Mouse (Mus musculus) mature B cell (primary cell): ENCODE results near the gene Arl3.

Experiments used
- in situ Hi-C: fragments of 300-500 bp; cut with MboI; formaldehyde crosslinking; loops from 2 replicates; pipeline ENCODE4 v1.14.3; 2019

Arl3 gene

DNA sequence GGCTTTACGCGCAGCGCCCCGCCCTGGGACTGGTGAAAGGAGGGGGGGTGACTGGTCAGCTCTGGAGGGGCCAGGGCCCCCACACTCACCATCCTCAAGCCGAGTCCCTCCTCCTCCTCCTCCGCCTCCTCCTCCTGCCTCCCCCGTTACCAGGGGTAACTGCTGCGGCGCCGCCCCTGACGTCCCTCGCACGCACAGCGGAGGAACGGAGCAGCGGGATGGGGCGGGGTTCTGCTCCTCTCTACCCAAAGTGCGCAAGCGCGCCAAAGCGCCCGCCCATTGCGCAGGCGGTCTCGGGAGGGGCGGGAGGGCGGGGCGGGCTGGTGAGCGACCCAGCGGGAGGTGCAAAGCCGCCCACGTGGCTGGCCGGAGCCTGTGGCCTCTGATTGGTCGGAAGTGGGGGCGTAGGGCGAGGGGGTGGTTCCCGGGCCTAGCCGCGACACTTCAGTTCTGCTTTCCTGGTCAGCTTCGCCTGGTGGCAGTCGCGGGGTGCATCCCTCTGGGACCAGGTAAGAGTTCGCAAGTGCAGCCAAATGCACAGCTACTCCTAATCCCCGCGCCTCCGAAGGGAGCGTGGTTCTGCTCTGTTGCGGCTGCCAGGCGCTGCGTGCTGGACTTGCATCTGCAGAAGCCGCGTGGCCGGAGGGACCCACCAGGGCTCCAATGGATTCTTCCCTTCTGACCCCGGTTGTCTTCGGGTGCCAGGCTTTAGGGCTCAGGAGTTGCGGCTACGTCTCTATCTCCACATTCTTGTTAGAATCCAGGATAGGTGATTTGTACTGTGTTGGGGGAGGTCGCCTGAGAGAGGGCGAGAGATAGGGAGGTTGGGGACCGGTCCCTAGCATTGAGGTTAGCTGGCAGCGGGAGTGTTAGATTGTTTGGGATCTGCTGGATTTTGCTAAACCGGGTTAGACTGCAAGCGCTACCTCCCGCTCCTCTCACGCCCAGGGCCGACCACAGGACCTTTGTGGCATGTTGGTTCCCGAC, at the start of gene Arl3, which contains the start of gene Sfxn2:
Arl3 (minus strand) TSS at position 248 of the 987 bp plus-strand sequence.
Sfxn2 (plus strand) TSS at position 415 of the 987 bp plus-strand sequence.
- in situ Hi-C loops: no loop called here

DNA sequence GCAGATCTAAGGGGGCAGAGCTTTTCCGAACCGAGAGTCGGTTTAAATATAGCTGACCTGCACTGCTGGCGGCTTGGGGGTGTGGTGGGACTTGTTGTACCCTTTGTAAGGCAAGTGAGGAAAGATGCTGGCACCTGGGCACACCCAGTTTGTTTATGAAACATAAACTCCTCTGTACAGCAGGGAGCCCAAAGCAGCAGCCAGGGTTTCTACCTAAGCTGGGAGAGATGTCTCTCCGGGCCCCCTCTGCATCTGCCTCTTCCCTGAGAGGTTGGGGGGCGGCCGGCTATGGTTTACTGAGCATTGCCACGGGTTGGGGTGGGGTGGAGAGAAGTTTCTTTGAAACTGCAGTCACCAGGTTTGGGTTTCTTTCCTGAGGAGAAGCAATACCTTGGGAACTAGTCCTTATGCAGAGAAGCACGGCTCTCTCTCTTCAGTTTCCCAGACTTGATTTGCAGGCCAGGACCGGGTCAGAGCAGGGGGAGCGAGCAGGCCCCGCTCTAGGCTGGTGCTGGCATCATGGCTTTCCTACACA, 49.7 kb upstream of the Arl3 start:
- in situ Hi-C loops: no loop called here

GRCm38 (mm10) chr19:46621236-46622183, 48.5 kb upstream of the Arl3 start:
- in situ Hi-C loops: no loop called here

- in situ Hi-C loops: no loop called here
Measured at GRCm38 (mm10) chr19:46620016-46620808, 47.2 kb upstream of the Arl3 start.

GRCm38 (mm10) chr19:46619518-46619917, 46.5 kb upstream of the Arl3 start:
- in situ Hi-C loops: no loop called here

DNA sequence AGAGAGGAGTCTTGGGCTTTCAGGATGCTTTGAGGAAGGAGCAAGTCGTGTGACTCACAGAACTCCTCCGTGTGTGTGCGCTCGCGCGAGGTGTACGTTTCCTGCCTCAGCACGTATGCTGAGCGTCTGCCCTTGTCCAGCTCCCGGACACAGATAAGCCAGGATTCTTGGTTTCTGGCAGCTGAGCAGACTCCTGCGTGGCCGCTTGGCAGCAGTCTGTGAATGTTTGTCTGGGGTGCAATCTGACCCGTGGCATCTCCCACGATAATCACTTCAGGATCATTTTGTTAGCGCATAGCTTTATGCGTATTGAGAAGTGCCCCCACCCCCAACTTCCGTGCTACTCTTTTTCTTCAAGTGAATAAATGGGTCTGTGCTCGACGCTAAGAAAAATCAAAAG, 46.0 kb upstream of the Arl3 start:
- in situ Hi-C loops: no loop called here

DNA sequence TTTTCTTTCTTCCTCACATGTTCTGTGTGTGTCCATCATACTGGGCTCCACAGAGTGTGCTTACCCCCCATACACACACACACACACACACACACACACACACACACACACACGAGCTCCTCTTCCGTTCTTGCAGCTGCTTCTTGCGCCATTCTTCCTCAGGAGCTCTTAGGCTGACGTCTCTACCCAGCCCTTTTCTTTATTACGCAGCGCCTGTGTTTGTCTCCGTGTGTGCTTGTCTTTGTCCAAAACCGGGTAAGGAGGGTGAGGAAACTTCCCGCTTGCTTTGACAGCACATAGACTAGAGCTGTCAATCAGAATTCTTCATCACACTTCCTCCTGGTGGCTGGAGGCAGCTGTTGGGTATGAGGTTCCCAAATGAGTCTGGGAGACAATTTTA, 45.3 kb upstream of the Arl3 start:
- in situ Hi-C loops: no loop called here

GRCm38 (mm10) chr19:46617361-46617760, 44.4 kb upstream of the Arl3 start:
- in situ Hi-C loops: no loop called here

DNA sequence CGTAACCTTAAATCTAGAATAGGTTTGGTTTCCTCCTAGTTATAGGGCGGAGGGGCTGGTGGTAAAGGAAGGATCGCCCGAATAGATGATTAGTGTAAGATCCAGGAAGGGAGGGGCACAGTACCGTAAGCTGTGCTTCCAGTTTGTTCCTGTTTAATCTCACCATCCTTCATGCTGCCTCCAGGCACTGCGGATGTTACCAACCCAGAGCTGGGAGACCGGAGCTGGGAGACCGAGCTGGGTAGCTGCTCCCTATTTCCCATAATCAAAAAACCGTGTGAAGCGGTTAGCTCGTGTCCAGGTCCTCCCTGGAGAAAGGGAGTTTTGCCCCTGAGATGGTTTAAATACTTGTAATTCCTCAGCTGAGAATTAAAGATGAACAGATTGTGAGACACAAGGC, 43.4 kb upstream of the Arl3 start:
- in situ Hi-C loops: no loop called here

DNA sequence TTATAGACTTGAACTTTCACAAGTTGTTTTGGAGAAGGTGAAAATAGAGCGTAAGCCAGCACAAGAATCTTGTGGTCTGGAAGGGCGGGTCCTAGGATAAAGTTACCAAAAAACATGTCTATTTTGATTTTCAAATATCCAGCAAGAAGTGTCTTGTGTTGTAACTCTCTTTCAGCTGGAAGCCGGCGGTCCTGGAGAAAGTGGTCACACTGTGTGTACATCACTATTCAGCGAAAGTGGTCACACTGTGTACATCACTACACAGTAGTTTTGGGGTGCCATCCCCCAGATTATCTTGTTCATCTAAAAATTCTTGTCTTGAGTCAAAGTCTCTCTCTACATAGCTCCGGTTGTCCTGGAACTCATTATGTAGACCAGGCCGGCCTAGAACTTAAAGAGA, 35.2 kb upstream of the Arl3 start:
- in situ Hi-C loops: no loop called here

GRCm38 (mm10) chr19:46607424-46607823, 34.4 kb upstream of the Arl3 start:
- in situ Hi-C loops: no loop called here

DNA sequence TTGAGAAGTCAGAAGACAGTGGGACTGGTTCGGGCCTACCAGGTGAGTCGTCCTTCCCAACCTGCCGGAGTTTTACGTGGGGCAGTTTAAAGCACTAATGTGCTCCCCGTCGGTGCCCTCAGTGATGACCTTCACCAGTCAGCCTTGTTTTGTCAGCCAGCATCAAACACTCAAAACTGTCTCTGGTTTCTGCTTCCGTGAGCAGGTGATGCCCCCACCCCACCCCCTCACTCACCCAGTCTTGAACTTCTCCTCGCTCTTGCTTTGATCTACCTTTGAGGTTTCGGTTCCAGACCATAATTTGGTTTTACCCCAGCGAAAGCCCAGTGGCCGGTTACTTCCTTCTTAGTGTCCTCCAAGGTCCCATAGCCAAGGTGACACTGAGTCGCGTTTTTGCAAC, 33.7 kb upstream of the Arl3 start:
- in situ Hi-C loops: no loop called here

GRCm38 (mm10) chr19:46602406-46602805, 29.4 kb upstream of the Arl3 start:
- in situ Hi-C loops: no loop called here

DNA sequence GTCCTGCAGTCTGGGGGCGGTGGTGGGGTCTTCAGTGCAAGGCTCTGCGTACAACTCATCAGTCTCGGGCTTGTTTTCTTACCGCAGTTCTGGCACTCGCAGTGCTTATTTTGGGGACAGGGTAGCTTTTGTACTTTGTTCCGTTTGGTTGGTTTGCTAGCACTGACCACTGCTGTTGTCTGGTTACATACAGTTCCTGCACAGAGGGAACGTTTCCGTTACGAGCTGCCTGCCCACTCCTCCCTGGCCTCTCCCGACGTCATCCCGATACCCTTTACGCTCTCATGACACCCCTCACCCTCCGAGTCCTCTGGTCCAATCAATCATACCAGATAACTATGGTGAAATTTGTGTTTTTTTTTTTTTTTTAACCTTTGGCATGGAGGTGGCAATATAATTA, 28.5 kb upstream of the Arl3 start:
- in situ Hi-C loops: no loop called here

GRCm38 (mm10) chr19:46600371-46600770, 27.4 kb upstream of the Arl3 start:
- in situ Hi-C loops: no loop called here

- in situ Hi-C loops: no loop called here
Measured at GRCm38 (mm10) chr19:46599375-46600256, 26.6 kb upstream of the Arl3 start.

- in situ Hi-C loops: no loop called here
Measured at GRCm38 (mm10) chr19:46598720-46599252, 25.8 kb upstream of the Arl3 start, which contains the start of gene Wbp1l. Gene Wbp1l (plus strand): TSS chr19:46599084.

DNA sequence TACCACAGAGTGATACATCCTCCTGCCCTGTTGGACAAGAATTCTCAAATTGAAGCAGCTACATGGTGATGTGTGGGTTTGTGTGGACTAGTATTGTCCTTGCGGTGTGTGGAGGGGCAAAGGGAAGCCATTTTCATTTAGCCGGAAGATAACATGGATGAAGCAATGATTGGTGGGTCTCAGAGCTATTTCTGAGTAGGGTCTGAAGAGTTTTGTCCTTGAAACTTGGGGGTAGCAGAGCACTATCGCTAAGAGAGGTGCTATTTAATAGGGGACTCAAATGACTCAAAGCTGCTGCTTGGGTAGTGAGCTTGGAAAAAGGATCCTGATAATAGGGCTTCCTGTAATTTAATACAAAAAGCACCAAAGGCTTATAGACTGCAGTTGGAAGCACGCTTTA, 25.2 kb upstream of the Arl3 start:
- in situ Hi-C loops: no loop called here

DNA sequence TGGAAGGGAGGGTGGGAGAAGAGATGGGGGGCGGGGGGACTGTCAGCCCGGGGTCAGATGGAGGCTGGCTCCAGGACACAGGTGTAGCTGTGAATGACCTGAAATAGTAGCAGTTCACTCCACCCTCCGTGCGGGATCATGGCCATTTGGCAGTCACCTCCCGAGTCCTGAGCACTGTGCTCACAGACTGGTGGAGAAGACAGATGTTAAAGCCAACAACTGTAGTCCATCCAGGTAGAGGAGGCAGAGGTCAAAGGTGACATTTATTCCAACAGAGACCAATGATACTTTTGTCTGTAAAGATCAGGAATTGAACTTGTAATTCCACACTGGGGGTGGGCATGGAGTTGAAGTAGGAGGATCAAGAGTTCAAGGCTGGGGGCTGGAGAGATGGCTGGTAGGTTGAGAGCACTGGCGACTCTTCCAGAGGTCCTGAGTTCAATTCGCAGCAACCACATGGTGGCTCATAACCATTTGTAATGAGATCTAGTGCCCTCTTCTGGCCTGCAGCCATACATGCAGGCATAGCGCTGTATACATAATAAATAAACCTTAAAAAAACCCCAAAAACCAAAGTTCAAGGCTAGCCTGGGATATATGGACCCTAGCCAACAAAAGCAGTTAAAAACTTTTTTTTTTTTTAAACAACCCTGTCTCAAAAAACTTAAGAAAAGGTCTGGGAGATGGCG, 19.9 kb upstream of the Arl3 start:
- in situ Hi-C loops: no loop called here
